Mouse (Mus musculus): ENCODE results near the gene Rbm48.
"Not testable (repeated sequence)": the region's sequence is repeated elsewhere in the genome, so short reads cannot be mapped to it uniquely, and the experiment has no call there.

Gene Rbm48

GRCm38 (mm10) chr5:3596399-3596766, at the start of gene Rbm48:
Gene Rbm48 (minus strand): TSS chr5:3596585.
- peak; percentile 90 to 91 for DNase-seq

GRCm38 (mm10) chr5:3645326-3645725, 48.9 kb upstream of the Rbm48 start:
- no peak for DNase-seq

GRCm38 (mm10) chr5:3644621-3645020, 48.2 kb upstream of the Rbm48 start:
- no peak for DNase-seq

GRCm38 (mm10) chr5:3635286-3635685, 38.9 kb upstream of the Rbm48 start:
- DNase-seq: no peak

GRCm38 (mm10) chr5:3633951-3634350, 37.6 kb upstream of the Rbm48 start:
- DNase-seq: peak; percentile 26 to 34

- DNase-seq: no peak
These were observed 36.9 kb upstream of the Rbm48 start for GRCm38 (mm10) chr5:3633315-3633714.

GRCm38 (mm10) chr5:3632285-3632684, 35.9 kb upstream of the Rbm48 start:
- no peak for DNase-seq

- no peak for DNase-seq
These were observed 35.3 kb upstream of the Rbm48 start for GRCm38 (mm10) chr5:3631512-3632271.

GRCm38 (mm10) chr5:3630055-3630454, 33.7 kb upstream of the Rbm48 start:
- DNase-seq: no peak

GRCm38 (mm10) chr5:3620486-3620885, 24.1 kb upstream of the Rbm48 start:
- peak; percentile 58 to 78 for DNase-seq

- not testable (repeated sequence) for DNase-seq
These were observed 15.4 kb upstream of the Rbm48 start for GRCm38 (mm10) chr5:3611835-3612234.

GRCm38 (mm10) chr5:3609241-3609640, 12.9 kb upstream of the Rbm48 start:
- DNase-seq: no peak

GRCm38 (mm10) chr5:3607114-3607513, 10.7 kb upstream of the Rbm48 start:
- no peak for DNase-seq

GRCm38 (mm10) chr5:3600790-3601189, 4.4 kb upstream of the Rbm48 start:
- DNase-seq: no peak

GRCm38 (mm10) chr5:3600298-3600697, 3.9 kb upstream of the Rbm48 start:
- no peak for DNase-seq

- no peak for DNase-seq
These were observed 2.4 kb upstream of the Rbm48 start for GRCm38 (mm10) chr5:3598766-3599165.

GRCm38 (mm10) chr5:3597171-3597570, 786 bp upstream of the Rbm48 start:
- no peak for DNase-seq

- DNase-seq: peak; percentile 95 to 97
These were observed 539 bp downstream of the Rbm48 start, which contains the start of gene Pex1 for GRCm38 (mm10) chr5:3595693-3596398. Gene Pex1 (plus strand): TSS chr5:3596066.

- no peak for DNase-seq
These were observed 17.3 kb downstream of the Rbm48 start for GRCm38 (mm10) chr5:3579066-3579465.

GRCm38 (mm10) chr5:3577939-3578338, 18.4 kb downstream of the Rbm48 start:
- no peak for DNase-seq

GRCm38 (mm10) chr5:3574825-3575224, 21.6 kb downstream of the Rbm48 start:
- no peak for DNase-seq

- no peak for DNase-seq
These were observed 25.1 kb downstream of the Rbm48 start, which contains the start of gene 1700109H08Rik for GRCm38 (mm10) chr5:3571266-3571665. Gene 1700109H08Rik (plus strand): TSS chr5:3571566.

- DNase-seq: no peak
These were observed 42.2 kb downstream of the Rbm48 start for GRCm38 (mm10) chr5:3554198-3554597.

GRCm38 (mm10) chr5:3551481-3551880, 44.9 kb downstream of the Rbm48 start:
- no peak for DNase-seq

All from cerebellum, postnatal 10 days (tissue).